Mouse (Mus musculus): ENCODE measurements around the gene Hist1h2bh. TPM values are rescaled to one million over a fixed set of nuclear protein-coding genes. Genes with fewer than 3 reads are reported as not detected.
A peak's percentile ranks its signal among the peaks of the same experiment; 100 is the strongest.
"Not testable (repeated sequence)": the region's sequence is repeated elsewhere in the genome, so short reads cannot be mapped to it uniquely, and the experiment has no call there.

The Hist1h2bh gene
- under 1 TPM in 1 of 2 experiments, not detected in 1; 0.38 TPM for polyA plus RNA-seq (2017; shearing (Covaris generic))

DNA sequence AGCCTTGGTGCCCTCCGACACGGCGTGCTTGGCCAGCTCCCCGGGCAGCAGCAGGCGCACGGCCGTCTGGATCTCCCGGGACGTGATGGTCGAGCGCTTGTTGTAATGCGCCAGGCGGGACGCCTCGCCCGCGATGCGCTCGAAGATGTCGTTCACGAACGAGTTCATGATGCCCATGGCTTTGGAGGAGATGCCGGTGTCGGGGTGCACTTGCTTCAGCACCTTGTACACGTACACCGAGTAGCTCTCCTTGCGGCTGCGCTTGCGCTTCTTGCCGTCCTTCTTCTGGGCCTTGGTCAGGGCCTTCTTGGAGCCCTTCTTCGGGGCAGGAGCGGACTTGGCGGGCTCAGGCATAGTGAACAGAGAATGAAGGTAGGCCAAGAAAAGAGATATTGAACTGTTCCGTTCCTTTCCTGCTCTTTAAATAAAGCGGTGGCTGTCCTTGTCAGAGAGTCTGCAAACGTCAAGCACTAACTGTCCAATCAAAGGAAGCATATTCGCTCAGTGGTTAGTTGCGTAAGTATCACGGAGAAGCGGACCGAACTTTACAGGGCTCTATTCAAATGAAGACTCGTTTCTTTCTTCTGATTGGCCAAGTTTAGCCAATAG lies at the start of gene Hist1h2bh:
Gene Hist1h2bh, minus strand, starts transcription at position 394 of the 609 bp plus-strand sequence.
- ATAC-seq, result peak; percentile 91

GRCm38 (mm10) chr13:23592614-23593013 lies 49.4 kb upstream of the Hist1h2bh start:
- ATAC-seq, result no peak

GRCm38 (mm10) chr13:23591886-23592285 lies 48.7 kb upstream of the Hist1h2bh start:
- not testable (repeated sequence) for ATAC-seq

GRCm38 (mm10) chr13:23591206-23591605 lies 48.0 kb upstream of the Hist1h2bh start:
- ATAC-seq, result no peak

- no peak for ATAC-seq
These were observed 43.7 kb upstream of the Hist1h2bh start for GRCm38 (mm10) chr13:23586940-23587225.

- ATAC-seq, result no peak
These were observed 43.1 kb upstream of the Hist1h2bh start for GRCm38 (mm10) chr13:23586099-23586939.

DNA sequence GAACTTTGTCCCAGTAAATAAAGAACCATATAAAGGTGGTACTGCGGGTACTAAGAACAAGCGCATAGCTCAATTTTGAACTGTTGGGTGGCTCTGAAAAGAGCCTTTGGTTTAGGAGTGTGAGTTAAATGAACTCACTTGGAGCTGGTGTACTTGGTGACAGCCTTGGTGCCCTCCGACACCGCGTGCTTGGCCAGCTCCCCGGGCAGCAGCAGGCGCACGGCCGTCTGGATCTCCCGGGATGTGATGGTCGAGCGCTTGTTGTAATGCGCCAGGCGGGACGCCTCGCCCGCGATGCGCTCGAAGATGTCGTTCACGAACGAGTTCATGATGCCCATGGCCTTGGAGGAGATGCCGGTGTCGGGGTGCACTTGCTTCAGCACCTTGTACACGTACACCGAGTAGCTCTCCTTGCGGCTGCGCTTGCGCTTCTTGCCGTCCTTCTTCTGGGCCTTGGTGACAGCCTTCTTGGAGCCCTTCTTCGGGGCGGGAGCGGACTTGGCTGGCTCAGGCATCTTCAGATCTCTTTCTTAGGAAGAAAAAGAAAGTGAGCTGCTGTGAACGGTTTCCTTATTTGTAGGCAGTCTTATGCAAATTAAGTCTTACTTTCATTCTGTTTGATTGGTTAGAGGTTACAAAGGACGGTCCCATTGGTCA lies 42.4 kb upstream of the Hist1h2bh start:
- peak; percentile 78 for ATAC-seq

DNA sequence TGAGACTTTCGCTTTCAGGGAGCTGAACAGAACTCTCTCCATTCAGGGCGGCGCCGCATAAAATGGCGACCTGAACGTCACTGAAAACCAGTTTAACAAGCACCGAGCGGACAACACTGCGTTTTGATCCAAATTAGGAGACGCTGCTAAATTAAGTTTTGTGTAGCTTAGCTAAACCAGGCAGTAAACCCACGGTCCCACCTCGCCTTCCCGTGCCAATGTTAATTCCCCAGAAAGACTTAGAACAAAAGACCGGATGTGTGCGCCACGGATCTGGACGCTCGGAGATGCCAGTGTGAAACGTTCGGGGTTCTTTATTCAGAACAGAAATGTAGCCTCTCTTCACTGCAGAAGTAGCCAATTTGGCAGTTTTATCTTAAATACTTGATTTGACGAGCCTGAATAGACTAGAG lies 41.8 kb upstream of the Hist1h2bh start:
- ATAC-seq, result peak; percentile 37

- ATAC-seq, result no peak
These were observed 41.1 kb upstream of the Hist1h2bh start for GRCm38 (mm10) chr13:23584331-23584730.

DNA sequence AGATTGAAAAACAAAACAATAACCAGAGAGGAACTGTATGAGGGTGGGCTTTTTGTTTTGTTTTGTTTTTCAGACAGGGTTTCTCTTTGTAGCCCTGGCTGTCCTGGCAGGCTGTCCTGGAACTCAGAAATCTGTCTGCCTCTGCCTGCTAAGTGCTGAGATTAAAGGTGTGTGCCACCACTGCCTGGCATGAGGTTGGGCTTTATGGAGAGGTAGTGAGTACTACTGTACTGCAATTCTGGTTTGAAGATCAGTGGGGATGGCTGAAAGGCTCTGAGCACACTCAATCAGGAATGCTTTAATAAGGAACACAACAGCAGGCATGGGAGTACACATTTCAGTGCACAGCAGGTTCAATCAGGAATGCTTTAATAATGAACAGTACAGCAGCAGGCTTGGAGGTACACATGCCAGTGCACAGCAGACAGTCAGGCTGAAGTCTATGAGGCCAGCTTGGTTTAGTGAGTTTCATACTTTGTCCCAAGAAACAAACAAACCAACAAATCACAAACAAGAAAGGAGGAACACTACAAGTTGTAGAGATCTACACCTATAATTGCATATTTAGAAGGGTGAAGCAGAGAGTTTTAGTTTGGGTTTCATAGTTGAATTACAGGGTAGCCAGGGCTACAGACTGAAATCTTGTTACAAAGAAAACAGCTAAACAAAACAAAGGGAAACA lies 40.3 kb upstream of the Hist1h2bh start:
- no peak for ATAC-seq

DNA sequence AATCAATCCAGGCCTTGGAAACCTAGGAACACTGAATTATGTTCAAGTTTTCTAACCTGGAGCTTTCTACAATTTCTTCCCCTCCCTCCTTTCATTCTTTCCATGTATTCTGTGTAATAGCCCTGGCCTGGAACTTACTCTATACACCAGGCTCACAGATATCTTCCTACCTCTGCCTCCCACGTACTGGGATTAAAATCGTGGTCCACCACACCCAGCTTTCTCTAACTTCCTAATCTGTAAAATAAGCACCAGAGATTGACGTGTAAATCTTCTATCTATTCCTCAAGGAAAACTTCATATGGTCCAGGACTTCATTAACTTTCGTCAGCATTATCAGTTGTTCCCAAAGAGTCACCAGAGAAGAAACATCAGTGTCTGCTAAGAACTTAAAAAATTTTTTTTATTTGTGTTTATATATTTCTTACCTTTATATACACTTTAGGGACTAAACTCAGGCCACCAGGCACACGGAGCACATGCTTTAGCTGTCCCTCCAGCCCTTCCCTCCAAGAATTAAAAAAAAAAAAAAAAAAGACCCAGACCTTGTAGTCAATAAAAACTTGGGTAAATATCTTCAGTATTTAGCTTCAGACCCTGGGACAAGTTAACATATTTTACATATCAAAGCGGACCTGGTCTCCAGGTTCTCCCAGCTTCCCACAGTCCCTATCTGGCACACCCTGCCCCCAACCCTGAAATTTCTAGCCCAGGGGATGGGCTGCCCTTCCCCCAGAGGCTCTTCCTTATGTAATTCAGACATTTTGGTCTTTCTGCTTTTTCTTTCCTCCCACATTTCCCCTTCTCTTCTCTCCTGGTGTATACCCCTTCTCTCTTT lies 39.2 kb upstream of the Hist1h2bh start:
- ATAC-seq, result no peak

- peak; percentile 62 for ATAC-seq
These were observed 38.4 kb upstream of the Hist1h2bh start, which contains the start of gene Hist1h4d for GRCm38 (mm10) chr13:23581408-23582218. Gene Hist1h4d (plus strand): TSS chr13:23581598.

DNA sequence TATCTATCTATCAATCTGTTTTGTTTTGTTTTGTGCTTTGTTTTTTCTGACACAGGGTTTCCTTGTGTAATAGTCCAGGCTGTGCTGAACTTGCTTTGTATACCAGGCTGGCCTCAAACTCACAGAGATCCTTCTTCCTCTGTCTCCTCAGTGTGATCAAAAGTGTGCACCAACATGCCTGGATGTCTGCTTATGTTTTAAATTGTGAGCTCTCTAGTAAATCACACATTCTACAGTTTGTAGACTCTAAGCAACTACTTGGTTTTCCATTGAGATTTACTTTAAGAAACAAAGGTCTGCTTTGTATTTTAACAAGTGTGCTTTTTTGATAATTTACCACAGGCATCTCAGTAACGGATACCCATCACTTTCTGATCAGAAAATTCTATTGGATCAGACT lies 34.6 kb upstream of the Hist1h2bh start:
- ATAC-seq, result no peak

DNA sequence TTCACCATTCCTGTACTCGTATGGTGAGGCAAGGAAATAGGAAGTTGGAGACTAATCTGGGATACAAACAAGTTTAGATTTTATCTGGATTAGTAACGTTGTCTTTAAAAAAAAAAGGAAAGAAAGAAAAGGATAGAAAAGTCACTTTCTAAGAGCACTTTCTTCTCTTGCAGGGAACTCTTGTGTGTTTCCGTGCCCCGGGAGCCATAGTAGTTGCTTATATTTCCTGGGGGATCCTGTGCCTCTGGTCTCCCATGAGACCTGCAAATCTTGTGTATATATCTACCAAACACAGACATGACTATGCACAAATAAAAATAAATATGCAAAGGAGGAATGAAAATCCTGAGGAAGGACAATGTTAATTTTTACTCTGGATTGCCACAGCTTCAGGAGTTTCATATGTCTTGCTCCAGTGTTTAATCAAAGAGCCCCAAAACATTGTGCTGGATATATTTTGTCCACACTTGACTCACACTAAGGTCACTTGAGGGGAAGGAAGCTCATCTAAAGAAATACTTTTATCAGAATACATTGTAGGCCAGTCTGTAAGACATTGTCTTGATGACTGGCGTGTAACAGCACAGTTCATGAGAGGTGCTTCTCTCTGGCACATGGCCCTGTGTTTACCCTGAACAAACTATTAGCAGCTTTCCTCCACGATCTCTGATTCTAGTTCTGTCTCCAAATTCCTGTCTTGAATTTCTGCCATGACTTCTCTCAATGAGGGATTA lies 33.9 kb upstream of the Hist1h2bh start:
- no peak for ATAC-seq

- ATAC-seq, result no peak
These were observed 33.2 kb upstream of the Hist1h2bh start for GRCm38 (mm10) chr13:23576351-23576881.

DNA sequence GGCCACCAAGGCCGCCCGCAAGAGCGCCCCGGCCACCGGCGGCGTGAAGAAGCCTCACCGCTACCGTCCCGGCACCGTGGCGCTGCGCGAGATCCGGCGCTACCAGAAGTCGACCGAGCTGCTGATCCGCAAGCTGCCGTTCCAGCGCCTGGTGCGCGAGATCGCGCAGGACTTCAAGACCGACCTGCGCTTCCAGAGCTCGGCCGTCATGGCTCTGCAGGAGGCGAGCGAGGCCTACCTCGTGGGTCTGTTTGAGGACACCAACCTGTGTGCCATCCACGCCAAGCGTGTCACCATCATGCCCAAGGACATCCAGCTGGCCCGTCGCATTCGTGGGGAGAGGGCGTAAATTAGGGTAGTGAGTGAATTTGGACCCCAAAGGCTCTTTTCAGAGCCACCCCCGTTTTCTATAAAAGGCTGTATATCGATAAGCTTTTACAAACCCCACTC lies 32.7 kb upstream of the Hist1h2bh start:
- ATAC-seq, result not testable (repeated sequence)

- ATAC-seq, result peak; percentile 30
These were observed 32.2 kb upstream of the Hist1h2bh start, which contains the start of gene Hist1h3d for GRCm38 (mm10) chr13:23575271-23575851. Gene Hist1h3d (plus strand): TSS chr13:23575763.

GRCm38 (mm10) chr13:23574546-23575170 lies 31.5 kb upstream of the Hist1h2bh start:
- ATAC-seq, result not testable (repeated sequence)

Data from activated CD4-positive, CD25-positive, alpha-beta regulatory T cell, adult 4 months (primary cell).